Mouse (Mus musculus): ENCODE measurements at regions not wholly inside any gene's neighbourhood (a gene's known extent, or its start where the extent isn't known, plus 50 kb on each side); places are given as distances from the start of the nearest gene placed in this dataset.

- no peak for DNase-seq (ENCODE audit: low spot score in 2 of 2)
Observed at GRCm38 (mm10) chr15:36919209-36919608, 88.4 kb downstream of the Zfp706 start.

- no peak for DNase-seq (ENCODE audit: low spot score in 2 of 2)
Observed at GRCm38 (mm10) chr15:36916998-36917397, 90.6 kb downstream of the Zfp706 start.

GRCm38 (mm10) chr15:36914239-36915100, 93.1 kb downstream of the Zfp706 start:
- no peak for DNase-seq (ENCODE audit: low spot score in 2 of 2)

- DNase-seq (ENCODE audit: low spot score in 2 of 2), result no peak
Observed at GRCm38 (mm10) chr15:36913308-36913707, 94.3 kb downstream of the Zfp706 start.

- DNase-seq (ENCODE audit: low spot score in 2 of 2), result no peak
Observed at GRCm38 (mm10) chr15:36910272-36910671, 97.3 kb downstream of the Zfp706 start.

GRCm38 (mm10) chr15:36909494-36909893, 98.1 kb downstream of the Zfp706 start:
- DNase-seq (ENCODE audit: low spot score in 2 of 2), result no peak

- DNase-seq (ENCODE audit: low spot score in 2 of 2), result no peak
Observed at GRCm38 (mm10) chr15:36906789-36907188, 100.8 kb downstream of the Zfp706 start.

GRCm38 (mm10) chr15:36906052-36906451, 101.5 kb downstream of the Zfp706 start:
- DNase-seq (ENCODE audit: low spot score in 2 of 2), result no peak

- no peak for DNase-seq (ENCODE audit: low spot score in 2 of 2)
Observed at GRCm38 (mm10) chr15:36903922-36904321, 103.7 kb downstream of the Zfp706 start.

- DNase-seq (ENCODE audit: low spot score in 2 of 2), result no peak
Observed at GRCm38 (mm10) chr15:36903309-36903708, 104.3 kb downstream of the Zfp706 start.

- peak; percentile 69 to 70 for DNase-seq (ENCODE audit: low spot score in 2 of 2)
Observed at GRCm38 (mm10) chr15:36901830-36902285, 105.7 kb downstream of the Zfp706 start.

GRCm38 (mm10) chr15:36901350-36901749, 106.2 kb downstream of the Zfp706 start:
- no peak for DNase-seq (ENCODE audit: low spot score in 2 of 2)

GRCm38 (mm10) chr15:36900940-36901339, 106.6 kb downstream of the Zfp706 start:
- DNase-seq (ENCODE audit: low spot score in 2 of 2), result no peak

- DNase-seq (ENCODE audit: low spot score in 2 of 2), result no peak
Observed at GRCm38 (mm10) chr15:36899882-36900281, 107.7 kb downstream of the Zfp706 start.

GRCm38 (mm10) chr15:36898857-36899523, 108.6 kb downstream of the Zfp706 start:
- no peak for DNase-seq (ENCODE audit: low spot score in 2 of 2)

- no peak for DNase-seq (ENCODE audit: low spot score in 2 of 2)
Observed at GRCm38 (mm10) chr15:36898326-36898725, 109.2 kb downstream of the Zfp706 start.

- DNase-seq (ENCODE audit: low spot score in 2 of 2), result no peak
Observed at GRCm38 (mm10) chr15:36896265-36896664, 111.3 kb downstream of the Zfp706 start.

- no peak for DNase-seq (ENCODE audit: low spot score in 2 of 2)
Observed at GRCm38 (mm10) chr15:36895031-36895430, 112.5 kb downstream of the Zfp706 start.

- DNase-seq (ENCODE audit: low spot score in 2 of 2), result no peak
Observed at GRCm38 (mm10) chr15:36893407-36893969, 114.1 kb downstream of the Zfp706 start.

GRCm38 (mm10) chr15:36892576-36893205, 114.9 kb downstream of the Zfp706 start:
- DNase-seq (ENCODE audit: low spot score in 2 of 2), result no peak

GRCm38 (mm10) chr15:36891851-36892250, 115.7 kb downstream of the Zfp706 start:
- no peak for DNase-seq (ENCODE audit: low spot score in 2 of 2)

GRCm38 (mm10) chr15:36891296-36891695, 116.3 kb downstream of the Zfp706 start:
- DNase-seq (ENCODE audit: low spot score in 2 of 2), result no peak

Data from frontal cortex, postnatal 10 days (tissue).